Mouse (Mus musculus) frontal cortex, postnatal 36 days (tissue): ENCODE measurements around the gene Elp4.

Experiments used
- DNase-seq, 2 experiments: peaks; one replicate each; pipeline ENCODE4 v3.0.0; 2022; ENCODE audit warnings: low spot score in 2 of 2

The Elp4 gene

GRCm38 (mm10) chr2:105903896-105904756 lies at the start of gene Elp4, which contains the start of gene Immp1l:
Elp4 (minus strand) TSS chr2:105904564.
Immp1l (plus strand) TSS chr2:105904638.
- peak; percentile 97 to 99 for DNase-seq

DNA sequence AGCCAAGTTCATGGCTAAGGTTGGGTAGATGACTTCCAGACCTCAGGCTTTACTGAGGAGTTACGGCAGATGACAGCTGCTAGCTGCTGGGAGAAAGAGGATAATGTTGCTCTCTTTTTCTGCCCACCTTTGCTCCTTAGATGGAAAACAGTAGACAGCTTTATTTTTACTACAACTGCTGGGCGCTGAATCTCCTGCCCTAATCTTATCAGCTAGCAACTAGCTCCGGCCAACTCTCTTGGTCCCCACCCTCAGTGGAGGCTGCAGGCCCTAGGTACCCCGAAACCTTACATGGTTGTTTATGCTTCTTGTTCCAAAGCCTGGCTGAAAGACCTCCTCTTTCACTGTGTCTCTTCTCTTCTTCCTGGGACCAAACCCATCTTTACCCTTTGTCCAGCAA lies 49.5 kb upstream of the Elp4 start:
- DNase-seq: no peak

GRCm38 (mm10) chr2:105951350-105951940 lies 47.1 kb upstream of the Elp4 start:
- no peak for DNase-seq

- no peak for DNase-seq
Measured at GRCm38 (mm10) chr2:105950131-105950530, 45.8 kb upstream of the Elp4 start.

GRCm38 (mm10) chr2:105917623-105918346 lies 13.4 kb upstream of the Elp4 start:
- DNase-seq: no peak

DNA sequence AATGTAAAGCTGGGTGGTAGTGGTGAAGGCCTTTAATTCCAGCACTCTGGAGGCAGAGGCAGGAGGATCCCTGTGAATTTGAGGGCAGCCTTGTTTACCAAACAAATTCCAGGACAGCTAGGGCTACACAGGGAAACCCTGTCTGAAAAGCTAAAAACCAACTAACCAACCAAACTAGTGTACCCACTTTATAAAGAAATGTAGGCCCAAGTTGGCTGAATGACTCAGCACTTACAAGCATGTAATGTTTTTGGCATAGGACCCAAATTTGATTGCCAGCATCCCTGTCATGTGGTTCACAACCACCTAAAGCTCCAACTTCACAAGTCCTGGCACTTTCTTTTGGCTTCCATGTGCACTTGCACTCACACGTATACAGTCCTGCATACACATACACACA lies 12.3 kb upstream of the Elp4 start:
- no peak for DNase-seq

DNA sequence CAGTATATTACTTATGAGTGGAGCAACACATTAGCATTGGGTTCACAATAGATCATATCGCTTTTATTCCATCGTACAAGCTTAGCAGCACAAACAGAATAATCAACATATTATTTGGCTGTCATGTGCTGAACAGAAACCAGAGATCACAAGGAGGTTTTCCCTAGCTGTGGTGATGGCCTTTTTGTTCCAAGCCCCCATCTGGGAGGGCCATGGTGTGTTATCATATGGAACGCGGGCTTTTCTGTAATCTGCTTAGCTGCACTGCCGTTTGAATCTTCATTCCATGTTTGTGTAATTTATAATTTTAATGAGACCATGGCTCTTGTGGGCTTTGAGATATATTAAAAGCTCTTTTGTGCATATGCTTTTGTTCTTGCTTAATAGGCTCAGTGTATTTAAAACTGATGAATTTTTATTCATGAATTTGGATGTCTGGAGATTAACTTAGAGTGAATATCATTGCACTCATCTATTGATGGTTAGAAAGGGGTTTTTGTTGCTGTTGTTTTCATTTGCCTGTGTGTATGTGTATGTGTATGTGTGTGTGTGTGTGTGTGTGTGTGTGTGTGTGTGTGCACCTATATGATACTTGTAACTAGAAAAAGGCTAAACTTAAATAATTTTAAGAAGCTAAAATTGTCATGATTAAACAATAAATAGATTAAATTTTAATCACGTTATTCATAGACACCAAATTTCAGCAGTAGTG lies 9.4 kb upstream of the Elp4 start:
- no peak for DNase-seq

GRCm38 (mm10) chr2:105910611-105911010 lies 6.2 kb upstream of the Elp4 start:
- DNase-seq: no peak

- DNase-seq: peak in 1 of 2 experiments; percentile 12
Measured at GRCm38 (mm10) chr2:105908351-105908750, 4.0 kb upstream of the Elp4 start.

- no peak for DNase-seq
Measured at GRCm38 (mm10) chr2:105904757-105905146, 388 bp upstream of the Elp4 start.

DNA sequence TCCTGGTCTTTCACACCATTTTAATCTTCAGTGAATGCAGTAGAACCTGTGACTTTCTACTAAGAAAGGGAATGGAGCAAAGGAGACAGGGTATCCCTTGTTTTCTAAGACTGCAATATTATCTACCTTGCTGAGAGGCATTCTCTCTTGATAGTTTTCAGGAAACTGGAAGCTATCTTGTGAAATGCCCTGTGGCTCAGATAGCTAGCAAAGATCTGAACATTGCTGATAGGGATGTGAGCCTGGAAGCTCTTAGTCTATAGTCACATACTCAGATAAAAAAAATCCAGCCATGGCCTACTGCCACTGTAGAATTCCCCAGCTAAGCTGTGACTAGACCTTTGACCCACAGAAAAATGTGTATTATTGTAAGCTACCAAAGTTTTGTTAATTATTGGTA lies 13.5 kb downstream of the Elp4 start:
- DNase-seq: no peak

DNA sequence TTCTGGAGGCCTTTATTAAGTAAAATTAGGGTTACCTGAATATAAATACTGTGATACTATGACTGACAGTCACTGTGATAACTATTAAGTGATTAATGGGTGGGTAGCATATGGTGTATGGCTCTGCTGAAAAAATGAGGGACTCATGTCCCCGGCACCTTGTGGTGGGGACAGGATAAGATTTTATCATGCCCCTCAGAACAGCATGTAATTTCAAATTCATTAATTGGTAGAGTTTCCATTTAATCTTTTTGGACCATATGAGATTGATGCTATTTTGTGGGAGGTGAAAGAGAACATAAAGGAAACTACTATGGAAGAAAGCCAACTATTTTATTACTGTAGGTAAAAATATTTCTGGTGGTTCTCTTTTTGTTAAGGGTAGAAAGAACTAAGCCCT lies 31.0 kb downstream of the Elp4 start:
- DNase-seq: no peak

DNA sequence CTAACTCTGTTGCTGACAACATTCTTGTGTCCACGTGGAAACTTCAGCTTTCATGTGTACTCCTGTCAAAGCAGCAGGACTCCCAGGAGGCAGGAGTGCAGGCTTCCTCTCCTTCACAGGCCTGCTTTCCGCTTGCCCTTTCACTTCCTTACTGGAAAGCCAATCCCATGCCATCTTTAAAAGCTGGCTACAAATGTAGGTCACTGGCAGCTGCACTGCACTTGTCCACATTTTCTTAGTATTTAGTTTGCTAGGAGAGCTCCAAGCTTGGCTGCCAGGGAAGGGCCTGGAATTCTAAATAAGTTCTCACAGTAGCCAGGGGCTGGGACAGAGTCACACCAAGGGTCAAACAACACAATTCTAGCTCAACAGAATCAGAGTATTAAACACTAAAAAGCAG lies 49.6 kb downstream of the Elp4 start:
- DNase-seq: peak; percentile 9 to 46

- no peak for DNase-seq
Measured at GRCm38 (mm10) chr2:105852971-105853370, 51.4 kb downstream of the Elp4 start.

GRCm38 (mm10) chr2:105851714-105852293 lies 52.6 kb downstream of the Elp4 start:
- DNase-seq: no peak

DNA sequence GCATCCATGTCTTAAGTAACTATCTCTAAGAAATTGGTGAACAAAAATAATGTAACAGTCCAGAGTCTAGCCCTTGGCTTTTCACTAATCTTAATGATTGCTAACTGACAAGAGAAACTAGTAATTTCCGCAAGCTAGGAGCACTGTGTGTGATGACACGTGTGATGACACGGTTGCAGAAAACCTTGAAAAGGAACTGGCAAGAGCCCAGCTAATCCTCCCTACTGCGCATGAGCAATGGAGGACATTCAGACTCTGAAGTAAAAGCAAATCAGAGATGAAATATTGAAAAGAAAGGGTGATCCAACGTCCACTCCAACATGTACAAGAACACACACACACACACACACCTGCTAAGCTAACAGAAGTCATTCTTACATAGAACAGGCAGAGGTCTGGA lies 61.2 kb downstream of the Elp4 start:
- no peak for DNase-seq

- DNase-seq: no peak
Measured at GRCm38 (mm10) chr2:105817965-105818364, 86.4 kb downstream of the Elp4 start.

DNA sequence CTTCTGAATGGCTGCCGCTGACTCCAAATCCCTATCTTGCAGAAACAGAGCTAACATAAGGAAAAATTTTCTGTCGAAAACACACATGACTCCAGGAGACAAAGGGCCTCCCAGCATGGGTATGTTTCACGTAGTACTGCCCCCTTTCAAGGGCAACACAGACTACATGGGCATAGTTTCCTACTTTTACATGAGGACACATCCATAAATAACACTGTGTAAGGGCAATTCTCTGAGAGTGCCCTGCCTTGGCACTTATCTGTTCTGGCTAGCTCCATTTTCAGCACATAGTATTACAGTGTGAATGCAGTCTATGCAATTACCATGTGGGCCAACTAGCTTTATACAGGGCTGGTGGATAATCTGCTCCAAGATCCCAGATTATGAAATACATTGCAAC lies 89.2 kb downstream of the Elp4 start:
- DNase-seq: no peak

- no peak for DNase-seq
Measured at GRCm38 (mm10) chr2:105813041-105813440, 91.3 kb downstream of the Elp4 start.

GRCm38 (mm10) chr2:105810286-105810685 lies 94.1 kb downstream of the Elp4 start:
- no peak for DNase-seq

DNA sequence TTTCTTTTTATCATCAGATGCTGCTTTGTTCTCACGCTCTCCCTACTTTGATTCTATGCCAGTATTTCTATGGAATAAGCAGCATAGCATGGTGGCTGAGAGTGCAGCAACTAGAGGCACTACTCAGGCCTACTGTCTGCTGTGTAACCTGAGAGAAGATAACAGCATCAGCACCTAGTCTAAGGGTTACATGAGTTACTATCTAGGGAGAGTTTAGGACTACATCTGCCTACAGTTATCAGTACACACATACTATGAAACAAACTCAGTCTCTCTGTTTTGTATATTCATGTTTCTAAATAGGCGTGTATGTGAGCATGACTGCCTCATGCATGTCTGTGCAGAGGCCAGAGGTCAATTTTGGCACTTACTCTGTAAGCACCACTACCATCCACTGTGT lies 97.8 kb downstream of the Elp4 start:
- DNase-seq: no peak

DNA sequence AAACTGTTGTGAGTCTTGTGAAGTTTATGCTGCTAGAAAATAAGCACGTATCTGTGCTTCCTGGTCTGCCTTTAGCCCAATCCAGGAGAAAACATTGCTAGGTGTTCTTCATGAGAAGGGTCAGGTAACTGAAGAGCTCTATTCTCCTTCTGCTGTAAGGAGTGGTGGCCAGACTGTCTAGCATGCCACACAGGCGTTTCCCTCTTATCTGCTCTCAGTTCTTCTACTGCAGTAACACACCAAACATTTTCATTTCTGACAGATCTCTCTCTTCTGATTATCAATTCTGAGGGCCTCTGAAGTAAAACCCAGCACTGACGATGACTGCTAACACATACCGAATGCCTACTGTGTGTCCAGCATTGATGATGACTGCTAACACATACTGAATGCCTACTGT lies 98.3 kb downstream of the Elp4 start:
- no peak for DNase-seq
